Mouse (Mus musculus) heart, postnatal 0 days (tissue): Measurements from ENCODE around the gene Pdlim5. TPM values are rescaled to one million over a fixed set of nuclear protein-coding genes. Genes with fewer than 3 reads are reported as not detected.
A peak's percentile ranks its signal among the peaks of the same experiment; 100 is the strongest.

Experiments
- ATAC-seq: fragments of 200-750 bp; cut with Nextera tagmentation; 2 replicates; pipeline ENCODE4 v1.8.0; 2017; ENCODE audit warnings: low read depth, moderate number of reproducible peaks, moderate library complexity; ENCODE audit not compliant: insufficient read depth
- DNase-seq: peaks from one replicate; pipeline ENCODE4 v3.0.0-alpha.2; 2016; ENCODE audit warnings: low spot score
- H3K27ac ChIP-seq: fragments of 300-500 bp; sonication (generic); 2 replicates; pipeline ENCODE4 v1.5.1; 2014; ENCODE audit warnings: low read depth, mild to moderate bottlenecking
- H3K27me3 ChIP-seq: fragments of 300-500 bp; sonication (generic); 2 replicates; pipeline ENCODE4 v1.6.1; 2014; ENCODE audit warnings: low read length, mixed read lengths; ENCODE audit not compliant: control insufficient read depth, insufficient read depth
- H3K36me3 ChIP-seq: fragments of 300-500 bp; sonication (generic); replicated peaks from 2 replicates; pipeline ENCODE4 v1.6.1; 2014; ENCODE audit warnings: low read length, mixed read lengths; ENCODE audit not compliant: control insufficient read depth, insufficient read depth
- H3K4me1 ChIP-seq: fragments of 300-500 bp; sonication (generic); 2 replicates; pipeline ENCODE4 v1.6.1; 2014; ENCODE audit warnings: antibody characterized with exemption; ENCODE audit not compliant: control insufficient read depth, insufficient read depth
- H3K4me2 ChIP-seq: fragments of 300-500 bp; sonication (generic); 2 replicates; pipeline ENCODE4 v1.6.1; 2014; ENCODE audit warnings: low read depth, mild to moderate bottlenecking, low read length, moderate library complexity
- H3K4me3 ChIP-seq: fragments of 300-500 bp; sonication (generic); 2 replicates; pipeline ENCODE4 v1.5.1; 2014; ENCODE audit warnings: low read depth, low read length
- H3K9ac ChIP-seq: fragments of 300-500 bp; sonication (generic); replicated peaks from 2 replicates; pipeline ENCODE4 v1.6.1; 2014; ENCODE audit warnings: low read depth, low read length, mixed read lengths
- H3K9me3 ChIP-seq: fragments of 300-500 bp; sonication (generic); replicated peaks from 2 replicates; pipeline ENCODE4 v1.6.1; 2016; ENCODE audit warnings: low read length; ENCODE audit not compliant: control insufficient read depth
- CTCF ChIP-seq: IDR thresholded peaks from 2 replicates; pipeline ENCODE4 v1.5.1; 2016; ENCODE audit warnings: antibody characterized with exemption, control low read depth, low read depth
- EP300 ChIP-seq: IDR thresholded peaks from 2 replicates; pipeline ENCODE4 v1.6.1; 2016; ENCODE audit warnings: antibody characterized with exemption, low read depth
- WGBS: fragments of 180-500 bp; shearing (Covaris S2); extraction: QIAGEN DNeasy Blood & Tissue Kit; methylation state at CpG from one replicate; pipeline ENCODE4 v1.1.7; 2014; 5-methylcytosine and 5-hydroxymethylcytosine counted together
- polyA plus RNA-seq: library from polyadenylated mRNA; unstranded; fragments of >200 nt; fragmentation: Nextera tagmentation; extraction: Ambion mirVana; gene quantifications from 2 replicates; pipeline ENCODE4 v1.2.1, GENCODE M21; 2015
- total RNA-seq: library from RNA; depleted of rRNA; stranded (reverse); fragments of >200 nt; gene quantifications from 2 replicates; pipeline ENCODE4 v1.2.3, GENCODE M21; 2014; ENCODE audit warnings: low replicate concordance

Pdlim5 gene
- total and polyA plus RNA-seq, 2 experiments from 2014 or later, result 367 to 512 TPM

DNA sequence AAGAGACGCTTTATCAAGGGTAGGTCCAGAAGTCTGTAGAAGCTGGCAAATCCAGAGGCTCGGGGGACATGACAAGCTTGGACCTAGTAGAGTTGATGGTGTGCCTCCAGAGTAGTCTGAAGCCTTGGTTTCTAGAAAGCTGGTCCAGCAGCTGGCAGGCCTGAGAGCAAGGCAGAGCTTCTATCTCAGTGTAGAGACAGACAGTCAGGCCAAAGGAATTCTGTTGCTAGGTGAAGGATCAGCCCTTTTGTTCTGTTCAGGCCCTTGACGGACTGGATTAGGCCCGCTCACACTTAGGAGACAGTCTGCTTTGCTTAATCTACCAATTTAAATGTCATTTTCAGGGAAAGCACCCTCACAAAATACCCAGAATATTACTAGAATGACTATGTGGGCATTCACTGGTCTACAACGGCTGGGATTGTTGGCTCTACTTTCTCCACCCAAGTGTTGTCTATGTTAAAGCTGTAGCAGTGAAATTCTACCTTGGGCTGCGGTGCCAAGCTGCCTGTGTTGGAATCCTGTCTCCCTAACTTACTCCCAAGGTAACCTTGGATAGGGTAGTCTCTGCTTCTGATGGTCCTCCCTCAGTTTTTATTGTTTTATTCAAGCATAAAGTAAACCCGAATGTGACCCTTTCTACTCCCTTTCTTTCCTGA is 38.8 kb upstream of the Pdlim5 start:
- H3K4me1 ChIP-seq, result peaks cover 32% of the 10 kb centered on the region
- TF ChIP-seq CTCF (no peak), EP300 (no peak)
- H3K36me3 ChIP-seq, result no peaks in the 10 kb centered on the region
- H3K27me3 ChIP-seq, result no peaks in the 10 kb centered on the region
- ATAC-seq (peak; percentile 31; the same call in 1 of the 2 replicates), DNase-seq (no peak)
- no peak overlapping the region for H3K9ac ChIP-seq
- no peaks in the 10 kb centered on the region for H3K9me3 ChIP-seq
- peak overlapping the region; percentile 79 for H3K27ac ChIP-seq
- H3K4me3 ChIP-seq, result no peak overlapping the region
- WGBS, result 56% methylated on average over 7 of the region's 7 CpGs
- H3K4me2 ChIP-seq, result no peak overlapping the region

DNA sequence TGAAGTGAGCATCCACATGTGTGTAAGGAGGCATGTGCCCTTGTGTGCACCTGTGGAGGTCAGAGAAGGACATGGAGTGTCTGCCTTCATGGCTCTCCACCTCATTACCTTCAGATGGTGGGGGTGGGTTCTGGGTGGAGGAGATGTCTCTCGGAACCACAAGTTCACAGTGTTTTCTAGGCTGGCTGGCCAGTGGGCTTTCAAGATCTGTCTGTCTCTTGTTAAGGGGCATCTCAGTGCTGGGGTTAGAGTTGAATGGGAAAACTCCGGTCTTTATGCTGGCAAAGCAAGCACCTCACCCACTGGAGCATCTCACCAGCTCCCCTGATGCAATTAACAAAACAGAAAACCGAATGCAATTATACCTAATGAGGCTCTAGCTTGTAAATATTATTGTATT is 36.0 kb upstream of the Pdlim5 start:
- no peak overlapping the region for H3K4me2 ChIP-seq
- H3K9ac ChIP-seq, result no peak overlapping the region
- H3K27me3 ChIP-seq, result no peaks in the 10 kb centered on the region
- no peaks in the 10 kb centered on the region for H3K36me3 ChIP-seq
- H3K4me3 ChIP-seq, result no peak overlapping the region
- H3K4me1 ChIP-seq, result peaks cover 31% of the 10 kb centered on the region
- no peak for TF ChIP-seq CTCF
- no peak for TF ChIP-seq EP300
- no peaks in the 10 kb centered on the region for H3K9me3 ChIP-seq
- DNase-seq (no peak), ATAC-seq (no peak)
- WGBS, result 92% methylated on average over 3 of the region's 3 CpGs
- no peak overlapping the region for H3K27ac ChIP-seq

DNA sequence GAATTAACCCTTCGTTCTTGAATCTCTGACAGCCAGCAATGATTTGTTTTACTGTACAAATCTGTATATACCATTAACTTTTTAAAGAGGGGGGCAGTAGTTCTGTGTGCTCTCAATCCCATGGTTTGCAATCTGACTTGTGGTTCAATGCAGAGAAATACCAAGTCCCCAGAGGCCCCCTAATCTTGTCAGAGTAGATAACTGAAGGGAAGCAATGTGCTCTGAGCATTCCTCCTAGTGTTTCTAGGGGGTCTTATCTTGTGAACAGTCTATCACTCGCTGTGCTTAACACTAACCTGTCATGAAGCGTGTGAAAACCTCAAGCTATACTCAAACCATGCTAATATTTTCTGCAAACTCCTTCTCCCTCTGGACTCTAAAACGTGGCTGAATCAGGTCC is 34.6 kb upstream of the Pdlim5 start:
- H3K9ac ChIP-seq, result peak overlapping the region; percentile 41; the same call in 1 of the 2 replicates
- no peak for TF ChIP-seq EP300
- no peak for TF ChIP-seq CTCF
- no peak for DNase-seq
- WGBS, result 15% methylated on average over 4 of the region's 4 CpGs
- H3K27ac ChIP-seq, result no peak overlapping the region
- no peaks in the 10 kb centered on the region for H3K27me3 ChIP-seq
- H3K36me3 ChIP-seq, result no peaks in the 10 kb centered on the region
- no peaks in the 10 kb centered on the region for H3K9me3 ChIP-seq
- H3K4me3 ChIP-seq, result no peak overlapping the region
- no peak for ATAC-seq
- H3K4me1 ChIP-seq, result peaks cover 31% of the 10 kb centered on the region
- peak overlapping the region; percentile 33 for H3K4me2 ChIP-seq

DNA sequence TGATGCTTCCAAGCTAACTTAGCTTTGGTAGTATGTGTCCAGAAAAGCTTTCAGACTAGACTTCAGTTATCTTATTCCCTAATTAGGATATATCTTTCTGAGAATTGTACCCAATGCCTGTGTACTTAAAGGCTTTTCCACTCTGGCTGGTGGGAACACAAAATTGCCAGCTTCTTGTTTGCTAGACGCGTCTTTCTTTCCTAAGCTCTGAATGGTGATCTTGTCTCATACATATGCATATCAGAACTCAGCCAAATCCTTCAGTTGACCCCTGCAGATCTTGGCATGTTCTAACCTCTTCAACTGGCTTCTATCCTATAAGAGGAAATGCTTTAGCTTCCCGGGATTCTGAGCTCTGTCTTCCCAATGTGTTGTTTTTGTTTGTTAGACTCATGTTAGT is 31.3 kb upstream of the Pdlim5 start:
- WGBS, result 42% methylated on average over 3 of the region's 3 CpGs
- H3K9me3 ChIP-seq, result no peaks in the 10 kb centered on the region
- no peak overlapping the region for H3K4me2 ChIP-seq
- DNase-seq (no peak), ATAC-seq (no peak)
- H3K4me3 ChIP-seq, result no peak overlapping the region
- H3K36me3 ChIP-seq, result no peaks in the 10 kb centered on the region
- H3K9ac ChIP-seq, result no peak overlapping the region
- peaks cover 33% of the 10 kb centered on the region for H3K4me1 ChIP-seq
- no peak overlapping the region for H3K27ac ChIP-seq
- no peak for TF ChIP-seq EP300
- no peak for TF ChIP-seq CTCF
- no peaks in the 10 kb centered on the region for H3K27me3 ChIP-seq

DNA sequence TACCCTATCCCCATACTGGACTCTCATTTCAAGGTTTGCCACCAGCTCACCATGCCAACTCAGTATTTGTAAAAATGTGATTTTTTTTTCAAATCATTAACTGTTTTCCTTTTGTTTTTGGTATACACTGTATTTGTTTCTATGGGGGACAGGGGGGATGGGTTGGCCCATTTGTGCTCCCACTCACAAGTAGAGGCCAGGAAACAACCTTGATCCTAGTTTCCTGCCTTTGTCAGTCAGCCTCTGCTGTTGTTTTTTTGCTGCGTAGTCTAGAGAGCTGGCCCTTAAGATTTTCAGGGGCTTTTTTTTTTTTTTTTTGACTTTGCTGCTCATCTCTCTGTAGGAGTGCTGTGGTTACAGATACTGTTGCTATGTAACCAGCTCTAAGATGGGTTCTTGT is 28.6 kb upstream of the Pdlim5 start:
- WGBS, result 50% methylated on average over 1 of the region's 1 CpGs
- H3K36me3 ChIP-seq, result no peaks in the 10 kb centered on the region
- H3K27ac ChIP-seq, result peak overlapping the region; percentile 46
- peaks cover 28% of the 10 kb centered on the region for H3K4me1 ChIP-seq
- no peak for DNase-seq
- peak; percentile 39; the same call in 1 of the 2 replicates for ATAC-seq
- H3K4me2 ChIP-seq, result no peak overlapping the region
- no peak overlapping the region for H3K9ac ChIP-seq
- H3K4me3 ChIP-seq, result no peak overlapping the region
- no peaks in the 10 kb centered on the region for H3K27me3 ChIP-seq
- TF ChIP-seq CTCF (no peak), EP300 (no peak)
- no peaks in the 10 kb centered on the region for H3K9me3 ChIP-seq

DNA sequence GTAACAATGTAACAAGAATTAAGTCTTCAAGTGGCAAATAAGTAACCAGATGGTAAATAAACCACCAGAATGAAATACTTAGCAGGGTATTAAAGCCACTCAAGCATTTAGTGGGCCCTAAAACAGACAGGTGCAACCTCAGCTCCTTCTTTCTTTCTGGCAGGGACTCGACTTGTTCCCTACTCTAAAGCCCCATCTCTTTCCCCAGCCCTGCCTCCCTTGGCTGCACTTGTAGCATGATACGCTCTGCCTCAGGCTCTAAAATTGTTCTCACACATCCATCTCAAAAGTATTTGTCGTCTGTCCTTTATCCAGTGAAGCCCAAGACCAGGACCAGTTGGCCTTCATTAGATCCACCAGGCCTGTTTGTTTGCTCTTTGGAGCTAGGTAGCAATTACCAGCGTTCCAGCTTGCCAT is 28.0 kb upstream of the Pdlim5 start:
- Histone ChIP-seq H3K4me1 (peaks cover 28% of the 10 kb centered on the region), H3K9ac (no peak overlapping the region), H3K27ac (peak overlapping the region; percentile 46; the same call in 1 of the 2 replicates), H3K9me3 (no peaks in the 10 kb centered on the region), H3K4me3 (no peak overlapping the region), H3K27me3 (no peaks in the 10 kb centered on the region), H3K4me2 (no peak overlapping the region), H3K36me3 (no peaks in the 10 kb centered on the region)
- no peak for ATAC-seq
- TF ChIP-seq CTCF (no peak), EP300 (no peak)
- DNase-seq, result no peak
- WGBS, result 49% methylated on average over 4 of the region's 4 CpGs
